Mouse (Mus musculus) heart, adult 2 months (tissue): Measurements from ENCODE around the gene Gpr156.

Experiments used
- CTCF ChIP-seq: fragments of 200-600 bp; IDR thresholded peaks from 2 replicates; pipeline ENCODE4 v1.8.1; 2022; ENCODE audit warnings: antibody characterized with exemption, mild to moderate bottlenecking, moderate library complexity
- EP300 ChIP-seq: fragments of 200-500 bp; IDR thresholded peaks from 2 replicates; pipeline ENCODE4 v1.6.1; 2011; ENCODE audit warnings: low read depth, low read length, control low read depth; ENCODE audit not compliant: insufficient read depth
- POLR2A ChIP-seq: fragments of 200-500 bp; IDR thresholded peaks from 2 replicates; pipeline ENCODE4 v1.6.1; 2011; ENCODE audit warnings: mild to moderate bottlenecking, low read depth, low read length, control low read depth; ENCODE audit not compliant: insufficient read depth

GRCm38 (mm10) chr16:37994647-37995046 lies 78.4 kb downstream of the Gpr156 start:
- TF ChIP-seq CTCF (peak; percentile 95), POLR2A (no peak), EP300 (peak; percentile 76)
